Mouse (Mus musculus): ENCODE data around the gene Trank1. TPM values are rescaled to one million over a fixed set of nuclear protein-coding genes. Genes with fewer than 3 reads are reported as not detected.

Trank1 gene
- polyA plus RNA-seq, 1 experiment, result not detected

DNA sequence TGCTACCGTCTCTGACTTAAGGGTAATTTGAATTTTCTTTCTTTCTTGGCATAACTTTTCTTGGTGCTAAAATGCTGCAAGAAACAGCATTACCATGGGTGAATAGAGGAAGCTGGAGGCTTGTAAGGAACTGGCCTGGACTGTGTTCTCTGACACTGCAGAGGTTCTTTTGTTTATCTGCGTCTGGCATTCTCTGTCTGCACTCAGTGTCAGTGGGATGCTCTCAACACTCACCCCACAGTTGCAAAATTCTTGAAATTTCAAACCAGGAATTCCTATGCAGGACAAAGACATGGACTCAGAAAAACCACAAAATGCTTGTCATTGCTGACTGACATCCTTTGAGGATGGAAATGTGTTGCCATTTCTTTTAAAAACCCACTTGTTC, 117.8 kb downstream of the Trank1 start:
- H3K4me3 ChIP-seq (ENCODE audit: insufficient read depth, low read length), result no peak overlapping the region
- TF ChIP-seq POLR2A (IDR thresholded peaks at IDR 0.05; ENCODE audit: borderline replicate concordance, low read depth, low read length) (no peak), CTCF (IDR thresholded peaks at IDR 0.05; ENCODE audit: low read depth, low read length) (no peak)
- H3K4me1 ChIP-seq (ENCODE audit: control insufficient read depth, insufficient read depth, low read length), result peaks cover 12% of the 10 kb centered on the region
- H3K27ac ChIP-seq (ENCODE audit: insufficient read depth, low read depth, low read length), result no peak overlapping the region

DNA sequence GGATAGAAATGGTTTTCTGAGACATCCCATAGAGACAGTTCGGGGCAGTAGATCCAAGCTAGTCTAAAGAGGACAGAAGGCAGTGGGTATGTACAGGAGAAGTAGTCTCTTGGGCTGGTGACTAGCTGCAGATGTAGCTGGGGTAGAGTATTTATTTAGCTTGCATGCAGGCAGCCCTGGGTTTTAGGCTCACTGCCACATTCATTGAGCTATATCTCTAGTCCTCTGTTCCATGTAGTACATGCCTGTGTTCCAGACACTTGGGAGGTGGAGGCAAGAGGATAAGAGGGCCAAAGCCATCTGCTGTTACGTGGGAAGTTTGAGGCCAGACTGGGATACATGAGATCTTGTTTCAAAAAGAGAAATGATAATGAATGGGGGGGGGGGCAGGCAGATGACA, 123.9 kb downstream of the Trank1 start:
- H3K4me1 ChIP-seq (ENCODE audit: control insufficient read depth, insufficient read depth, low read length), result peaks cover 6% of the 10 kb centered on the region
- TF ChIP-seq POLR2A (IDR thresholded peaks at IDR 0.05; ENCODE audit: borderline replicate concordance, low read depth, low read length), result no peak
- TF ChIP-seq CTCF (IDR thresholded peaks at IDR 0.05; ENCODE audit: low read depth, low read length), result no peak
- no peak overlapping the region for H3K27ac ChIP-seq (ENCODE audit: insufficient read depth, low read depth, low read length)
- no peak overlapping the region for H3K4me3 ChIP-seq (ENCODE audit: insufficient read depth, low read length)

DNA sequence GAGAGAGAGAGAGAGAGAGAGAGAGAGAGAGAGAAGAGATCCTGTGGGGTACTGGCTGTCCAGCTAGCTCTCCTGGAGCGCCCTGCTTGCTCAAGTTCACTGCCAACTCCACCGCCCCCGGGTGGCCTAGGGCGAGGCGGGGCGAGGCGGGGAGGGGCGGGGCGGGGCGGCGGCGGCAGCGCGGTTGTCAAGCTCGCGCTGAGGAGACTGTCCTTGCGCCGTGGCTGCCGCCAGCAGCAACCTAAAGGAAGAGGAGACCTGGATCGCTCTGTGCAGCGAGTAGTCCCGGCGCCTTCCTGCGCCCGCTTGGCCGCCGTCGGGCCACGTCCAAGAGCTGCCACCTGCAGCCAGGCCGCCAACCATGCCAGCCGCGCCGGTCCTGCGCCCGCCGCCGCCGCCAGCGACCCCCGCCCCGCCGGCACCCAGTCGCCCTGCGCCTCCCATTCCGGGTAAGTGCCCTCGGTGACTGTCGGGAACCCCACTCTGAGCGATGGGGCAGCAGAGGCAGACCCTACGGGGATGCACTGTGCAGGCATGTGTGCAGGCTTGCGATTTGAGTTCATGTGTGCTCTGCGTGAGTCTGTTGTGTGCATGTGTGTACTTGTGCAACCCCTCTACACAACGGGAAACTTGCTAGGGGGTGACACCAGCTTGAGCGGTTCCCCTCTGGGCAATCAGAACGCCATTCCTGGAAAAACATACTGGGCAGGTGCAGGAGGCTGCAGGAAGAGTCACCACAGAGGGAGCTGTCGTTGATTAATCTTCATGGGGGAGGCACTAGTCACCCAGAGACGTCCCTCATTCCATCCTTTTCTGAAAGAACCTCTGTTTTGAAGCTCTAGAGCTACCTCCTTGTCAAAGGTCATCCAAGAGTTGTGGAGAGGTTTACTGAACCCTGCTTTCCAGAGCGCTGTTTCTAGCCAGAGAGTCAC, 127.6 kb downstream of the Trank1 start, which contains the start of gene Dclk3:
Dclk3 (plus strand) TSS at position 178 of the 932 bp plus-strand sequence.
- no peak within 1 kb of the TSS for H3K27ac ChIP-seq (ENCODE audit: insufficient read depth, low read depth, low read length)
- H3K4me3 ChIP-seq (ENCODE audit: insufficient read depth, low read length), result peak within 1 kb of the TSS; percentile 54
- peaks cover 4% of the 10 kb centered on the region for H3K4me1 ChIP-seq (ENCODE audit: control insufficient read depth, insufficient read depth, low read length)
- no peak for TF ChIP-seq POLR2A (IDR thresholded peaks at IDR 0.05; ENCODE audit: borderline replicate concordance, low read depth, low read length)

DNA sequence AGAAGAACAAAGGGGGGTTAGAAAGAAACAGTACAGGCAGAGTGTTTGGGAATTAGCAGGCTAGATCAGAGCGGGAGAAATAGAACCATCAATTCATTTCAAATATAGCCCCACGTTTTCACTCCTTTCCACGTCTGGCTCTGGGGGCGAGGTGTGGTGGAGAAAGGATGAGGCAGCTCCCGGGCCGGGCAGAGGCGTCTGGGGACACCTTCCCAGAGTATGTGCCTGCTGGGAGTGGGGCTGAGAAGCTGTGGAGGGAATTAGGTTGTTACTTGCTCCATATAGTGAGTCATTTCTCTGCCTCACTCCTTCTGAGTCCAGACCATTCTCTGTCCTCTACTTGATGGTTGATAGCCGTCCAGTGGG, 128.3 kb downstream of the Trank1 start:
- no peaks in the 10 kb centered on the region for H3K4me1 ChIP-seq (ENCODE audit: control insufficient read depth, insufficient read depth, low read length)
- no peak overlapping the region for H3K27ac ChIP-seq (ENCODE audit: insufficient read depth, low read depth, low read length)
- TF ChIP-seq CTCF (IDR thresholded peaks at IDR 0.05; ENCODE audit: low read depth, low read length), result no peak
- TF ChIP-seq POLR2A (IDR thresholded peaks at IDR 0.05; ENCODE audit: borderline replicate concordance, low read depth, low read length), result no peak
- H3K4me3 ChIP-seq (ENCODE audit: insufficient read depth, low read length), result no peak overlapping the region

DNA sequence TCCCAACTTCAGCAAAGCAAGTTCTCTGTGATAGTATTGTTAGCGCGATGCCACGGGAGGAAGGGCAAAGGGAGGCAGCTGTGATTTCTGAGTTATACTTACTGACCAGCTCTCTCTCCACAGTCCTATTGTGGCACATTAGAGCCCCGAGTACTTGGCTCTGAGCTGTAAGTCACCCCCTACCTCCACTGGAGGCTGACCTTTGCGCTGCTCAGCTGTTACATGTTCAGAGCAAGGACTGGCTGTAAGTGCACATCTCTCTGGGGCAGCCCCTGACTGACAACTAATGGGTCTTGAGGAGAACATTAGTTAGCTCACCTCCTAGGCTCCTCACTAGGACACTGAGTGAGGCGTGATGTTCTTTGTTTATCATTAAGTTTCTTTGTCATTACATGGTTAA, 128.9 kb downstream of the Trank1 start:
- TF ChIP-seq CTCF (IDR thresholded peaks at IDR 0.05; ENCODE audit: low read depth, low read length) (no peak), POLR2A (IDR thresholded peaks at IDR 0.05; ENCODE audit: borderline replicate concordance, low read depth, low read length) (no peak)
- no peak overlapping the region for H3K4me3 ChIP-seq (ENCODE audit: insufficient read depth, low read length)
- H3K27ac ChIP-seq (ENCODE audit: insufficient read depth, low read depth, low read length), result no peak overlapping the region
- no peaks in the 10 kb centered on the region for H3K4me1 ChIP-seq (ENCODE audit: control insufficient read depth, insufficient read depth, low read length)

DNA sequence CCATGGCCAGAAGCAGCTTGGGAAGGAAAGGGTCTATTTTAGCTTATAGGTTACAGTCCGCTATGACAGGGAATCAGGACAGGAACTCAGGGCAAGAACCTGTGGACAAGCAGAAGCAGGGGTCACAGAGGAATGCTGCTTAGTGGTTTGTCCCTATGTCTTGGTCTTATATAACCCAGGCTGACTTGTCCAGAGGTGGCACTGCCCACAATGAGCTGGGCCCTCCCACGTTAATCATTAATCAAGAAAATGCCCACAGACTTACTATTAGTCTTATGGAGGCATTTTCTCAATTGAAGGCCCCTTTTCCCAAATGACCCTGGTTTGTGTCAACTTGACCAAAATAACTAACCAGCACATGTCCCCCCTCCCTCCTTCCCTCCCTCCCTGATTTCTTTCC, 129.6 kb downstream of the Trank1 start:
- Histone ChIP-seq H3K4me1 (ENCODE audit: control insufficient read depth, insufficient read depth, low read length) (no peaks in the 10 kb centered on the region), H3K4me3 (ENCODE audit: insufficient read depth, low read length) (no peak overlapping the region)

More for the DNA sequence above, 129.6 kb downstream of the Trank1 start:
- TF ChIP-seq POLR2A (IDR thresholded peaks at IDR 0.05; ENCODE audit: borderline replicate concordance, low read depth, low read length) (no peak), CTCF (IDR thresholded peaks at IDR 0.05; ENCODE audit: low read depth, low read length) (no peak)
- no peak overlapping the region for H3K27ac ChIP-seq (ENCODE audit: insufficient read depth, low read depth, low read length)

Other genes starting within 250 kb of the Trank1 start
- gene Lrrfip2, start 194.1 kb upstream of the Trank1 start, polyA plus RNA-seq (2012; ENCODE audit: insufficient read depth, insufficient read length, missing spikeins), result 67.7 and 71.5 TPM in 2 replicates
- gene Mlh1, start 39.9 kb upstream of the Trank1 start, polyA plus RNA-seq (2012; ENCODE audit: insufficient read depth, insufficient read length, missing spikeins), result 14.8 and 20.1 TPM in 2 replicates
- 10.3 and 12.0 TPM in 2 replicates for gene Epm2aip1, start 39.8 kb upstream of the Trank1 start, polyA plus RNA-seq (2012; ENCODE audit: insufficient read depth, insufficient read length, missing spikeins)
- not detected in 2 replicates for gene Dclk3, start 127.3 kb downstream of the Trank1 start, polyA plus RNA-seq (2012; ENCODE audit: insufficient read depth, insufficient read length, missing spikeins)